Mouse (Mus musculus): Measurements from ENCODE around the gene Zfp771. TPM values are rescaled to one million over a fixed set of nuclear protein-coding genes. Genes with fewer than 3 reads are reported as not detected.

Zfp771 gene
- polyA plus RNA-seq, 1 experiment from 2014 or later: 55.8 TPM

- Histone ChIP-seq H3K4me1 (peaks cover 24% of the 10 kb centered on the region), H3K9me3 (0 out of 2 replicates have a peak, but pooled peaks cover 3% of the 10 kb centered on the region), H3K36me3 (replicated peaks) (peaks cover 11% of the 10 kb centered on the region), H3K4me3 (no peak overlapping the region), H3K27ac (no peak overlapping the region), H3K27me3 (ENCODE audit: poor library complexity, severe bottlenecking) (no peaks in the 10 kb centered on the region)
- WGBS: 91% methylated on average over 3 of the region's 3 CpGs
- no peak for DNase-seq (ENCODE audit: extremely low spot score, low spot score)
These were observed 19.5 kb downstream of the Zfp771 start for GRCm38 (mm10) chr7:127263526-127263925.

- Histone ChIP-seq H3K27me3 (ENCODE audit: poor library complexity, severe bottlenecking) (no peaks in the 10 kb centered on the region), H3K4me3 (no peak overlapping the region), H3K9me3 (peaks cover 12% of the 10 kb centered on the region; the same call in 1 of the 2 replicates), H3K36me3 (replicated peaks) (peaks cover 47% of the 10 kb centered on the region), H3K27ac (no peak overlapping the region), H3K4me1 (peaks cover 20% of the 10 kb centered on the region)
- WGBS: 92% methylated on average over 2 of the region's 2 CpGs
- DNase-seq (ENCODE audit: extremely low spot score, low spot score): no peak
These were observed 26.2 kb downstream of the Zfp771 start for GRCm38 (mm10) chr7:127270256-127270655.

- WGBS: 92% methylated on average over 5 of the region's 5 CpGs
- no peak for DNase-seq (ENCODE audit: extremely low spot score, low spot score)
- no peak overlapping the region for H3K4me3 ChIP-seq
- H3K4me1 ChIP-seq: peaks cover 20% of the 10 kb centered on the region
- H3K27me3 ChIP-seq (ENCODE audit: poor library complexity, severe bottlenecking): no peaks in the 10 kb centered on the region
- H3K9me3 ChIP-seq: peaks cover 12% of the 10 kb centered on the region; the same call in 1 of the 2 replicates
- H3K27ac ChIP-seq: no peak overlapping the region
- H3K36me3 ChIP-seq (replicated peaks): peaks cover 47% of the 10 kb centered on the region
These were observed 26.6 kb downstream of the Zfp771 start for GRCm38 (mm10) chr7:127270666-127271065.

GRCm38 (mm10) chr7:127271093-127271492, 27.0 kb downstream of the Zfp771 start:
- H3K4me3 ChIP-seq: no peak overlapping the region
- WGBS: 95% methylated on average over 4 of the region's 4 CpGs
- H3K4me1 ChIP-seq: peaks cover 20% of the 10 kb centered on the region
- H3K9me3 ChIP-seq: peaks cover 12% of the 10 kb centered on the region; the same call in 1 of the 2 replicates
- H3K36me3 ChIP-seq (replicated peaks): peaks cover 47% of the 10 kb centered on the region
- no peaks in the 10 kb centered on the region for H3K27me3 ChIP-seq (ENCODE audit: poor library complexity, severe bottlenecking)
- DNase-seq (ENCODE audit: extremely low spot score, low spot score): no peak
- no peak overlapping the region for H3K27ac ChIP-seq

GRCm38 (mm10) chr7:127272566-127272965, 28.5 kb downstream of the Zfp771 start:
- DNase-seq (ENCODE audit: extremely low spot score, low spot score): no peak
- Histone ChIP-seq H3K4me1 (peaks cover 20% of the 10 kb centered on the region), H3K36me3 (replicated peaks) (peaks cover 47% of the 10 kb centered on the region), H3K9me3 (peaks cover 12% of the 10 kb centered on the region; the same call in 1 of the 2 replicates), H3K27ac (no peak overlapping the region), H3K4me3 (peak overlapping the region; percentile 94), H3K27me3 (ENCODE audit: poor library complexity, severe bottlenecking) (no peaks in the 10 kb centered on the region)
- 95% methylated on average over 15 of the region's 15 CpGs for WGBS

GRCm38 (mm10) chr7:127273118-127273923, 29.2 kb downstream of the Zfp771 start:
- H3K27me3 ChIP-seq (ENCODE audit: poor library complexity, severe bottlenecking): no peaks in the 10 kb centered on the region
- DNase-seq (ENCODE audit: extremely low spot score, low spot score): no peak
- H3K36me3 ChIP-seq (replicated peaks): peaks cover 46% of the 10 kb centered on the region
- peak overlapping the region; percentile 96 for H3K27ac ChIP-seq
- H3K9me3 ChIP-seq: peaks cover 10% of the 10 kb centered on the region; the same call in 1 of the 2 replicates
- H3K4me1 ChIP-seq: peaks cover 22% of the 10 kb centered on the region
- WGBS: 19% methylated on average over 50 of the region's 50 CpGs
- peak overlapping the region; percentile 94 for H3K4me3 ChIP-seq

- peaks cover 39% of the 10 kb centered on the region for H3K36me3 ChIP-seq (replicated peaks)
- H3K9me3 ChIP-seq: peaks cover 7% of the 10 kb centered on the region; the same call in 1 of the 2 replicates
- WGBS: 4% methylated on average over 39 of the region's 39 CpGs
- peaks cover 27% of the 10 kb centered on the region for H3K4me1 ChIP-seq
- peak; percentile 92 for DNase-seq (ENCODE audit: extremely low spot score, low spot score)
- H3K4me3 ChIP-seq: peak within 1 kb of the TSS; percentile 94
- peak within 1 kb of the TSS; percentile 96 for H3K27ac ChIP-seq
- no peaks in the 10 kb centered on the region for H3K27me3 ChIP-seq (ENCODE audit: poor library complexity, severe bottlenecking)
These were observed 30.1 kb downstream of the Zfp771 start, which contains the start of gene Sephs2 for GRCm38 (mm10) chr7:127273925-127274789. Sephs2 (minus strand) TSS chr7:127274055.

GRCm38 (mm10) chr7:127276519-127276961, 32.5 kb downstream of the Zfp771 start:
- no peaks in the 10 kb centered on the region for H3K27me3 ChIP-seq (ENCODE audit: poor library complexity, severe bottlenecking)
- H3K4me1 ChIP-seq: peaks cover 27% of the 10 kb centered on the region
- H3K9me3 ChIP-seq: peaks cover 7% of the 10 kb centered on the region; the same call in 1 of the 2 replicates
- DNase-seq (ENCODE audit: extremely low spot score, low spot score): no peak
- 79% methylated on average over 5 of the region's 5 CpGs for WGBS
- peaks cover 15% of the 10 kb centered on the region for H3K36me3 ChIP-seq (replicated peaks)
- no peak overlapping the region for H3K27ac ChIP-seq
- no peak overlapping the region for H3K4me3 ChIP-seq

- Histone ChIP-seq H3K4me1 (peaks cover 15% of the 10 kb centered on the region), H3K4me3 (no peak overlapping the region), H3K27me3 (ENCODE audit: poor library complexity, severe bottlenecking) (no peaks in the 10 kb centered on the region), H3K27ac (peak overlapping the region; percentile 58), H3K36me3 (replicated peaks) (no peaks in the 10 kb centered on the region), H3K9me3 (no peaks in the 10 kb centered on the region)
- 28% methylated on average over 8 of the region's 8 CpGs for WGBS
- peak; percentile 49 for DNase-seq (ENCODE audit: extremely low spot score, low spot score)
These were observed 34.2 kb downstream of the Zfp771 start for GRCm38 (mm10) chr7:127278311-127278710.

- Histone ChIP-seq H3K27ac (no peak overlapping the region), H3K27me3 (ENCODE audit: poor library complexity, severe bottlenecking) (no peaks in the 10 kb centered on the region), H3K9me3 (no peaks in the 10 kb centered on the region), H3K4me1 (peaks cover 7% of the 10 kb centered on the region; the same call in 1 of the 2 replicates), H3K4me3 (no peak overlapping the region), H3K36me3 (replicated peaks) (no peaks in the 10 kb centered on the region)
- WGBS: 83% methylated on average over 3 of the region's 3 CpGs
- no peak for DNase-seq (ENCODE audit: extremely low spot score, low spot score)
These were observed 36.0 kb downstream of the Zfp771 start for GRCm38 (mm10) chr7:127280092-127280491.

GRCm38 (mm10) chr7:127281114-127281513, 37.0 kb downstream of the Zfp771 start:
- H3K4me1 ChIP-seq: peaks cover 7% of the 10 kb centered on the region; the same call in 1 of the 2 replicates
- no peak for DNase-seq (ENCODE audit: extremely low spot score, low spot score)
- no peaks in the 10 kb centered on the region for H3K27me3 ChIP-seq (ENCODE audit: poor library complexity, severe bottlenecking)
- no peak overlapping the region for H3K27ac ChIP-seq
- H3K4me3 ChIP-seq: no peak overlapping the region
- WGBS: 81% methylated on average over 4 of the region's 4 CpGs
- H3K9me3 ChIP-seq: peaks cover under 1% of the 10 kb centered on the region; the same call in 1 of the 2 replicates
- H3K36me3 ChIP-seq (replicated peaks): no peaks in the 10 kb centered on the region

- Histone ChIP-seq H3K27me3 (ENCODE audit: poor library complexity, severe bottlenecking) (no peaks in the 10 kb centered on the region), H3K9me3 (peaks cover 11% of the 10 kb centered on the region), H3K4me3 (no peak overlapping the region), H3K36me3 (replicated peaks) (no peaks in the 10 kb centered on the region), H3K27ac (no peak overlapping the region), H3K4me1 (peaks cover 7% of the 10 kb centered on the region; the same call in 1 of the 2 replicates)
- no peak for DNase-seq (ENCODE audit: extremely low spot score, low spot score)
- 93% methylated on average over 2 of the region's 2 CpGs for WGBS
These were observed 38.1 kb downstream of the Zfp771 start for GRCm38 (mm10) chr7:127282190-127282589.

All from forebrain, embryonic 10.5 days (tissue).